Mouse (Mus musculus): ENCODE data around the gene Hspa8.
"Not testable (repeated sequence)": the region's sequence is repeated elsewhere in the genome, so short reads cannot be mapped to it uniquely, and the experiment has no call there.

Hspa8 gene

DNA sequence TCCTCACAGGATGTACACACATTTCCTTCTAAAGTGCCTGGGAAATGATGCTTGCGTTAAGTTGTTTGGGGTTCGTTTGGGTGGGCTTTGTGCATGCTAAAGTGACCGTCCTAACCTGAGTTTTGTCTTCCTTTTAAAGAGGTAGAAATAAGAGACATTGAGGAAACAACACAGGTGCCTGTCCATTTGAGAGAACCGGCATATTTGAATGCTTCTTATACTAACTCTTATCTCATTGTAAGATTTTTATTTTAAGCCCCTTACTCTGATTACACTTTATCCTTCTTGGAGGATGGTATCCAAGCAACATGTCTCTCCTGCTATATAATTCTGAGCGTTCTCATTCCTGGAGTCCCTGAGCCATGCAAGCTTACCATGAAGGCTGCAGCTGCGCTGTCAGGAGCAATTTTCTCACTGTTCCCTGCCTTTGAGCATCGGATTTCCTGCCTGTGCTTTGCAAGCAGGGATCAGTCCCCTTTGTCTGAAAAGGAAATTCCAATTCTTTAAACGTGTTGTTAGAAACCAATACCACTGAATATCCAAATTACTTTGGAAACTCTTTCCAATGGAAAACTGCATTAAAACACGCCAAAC is 16.3 kb upstream of the Hspa8 start:
- DNase-seq = peak; percentile 71

DNA sequence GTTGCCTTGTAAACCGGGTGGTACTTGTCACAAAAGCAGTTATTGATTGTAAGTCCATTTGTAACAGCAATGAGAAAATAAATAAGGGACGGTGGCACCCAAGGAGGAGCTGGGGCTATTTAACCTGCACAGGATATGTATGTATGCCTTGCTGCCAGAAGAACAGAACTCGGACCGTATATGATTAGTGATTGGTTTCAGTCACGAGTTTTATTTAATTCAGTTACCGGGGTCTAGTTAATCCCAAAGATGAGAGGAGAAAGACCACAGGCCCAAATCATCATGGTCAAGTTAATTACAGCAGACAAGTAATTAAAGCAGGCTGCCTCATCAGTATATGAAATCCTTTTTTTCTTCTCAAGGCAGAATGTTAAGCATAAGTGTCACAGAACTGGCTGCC is 15.3 kb upstream of the Hspa8 start:
- no peak for DNase-seq

- not testable (repeated sequence) for DNase-seq
Observed at GRCm38 (mm10) chr9:40786820-40787219, 14.0 kb upstream of the Hspa8 start.

- DNase-seq = no peak
Observed at GRCm38 (mm10) chr9:40791864-40792633, 8.7 kb upstream of the Hspa8 start.

DNA sequence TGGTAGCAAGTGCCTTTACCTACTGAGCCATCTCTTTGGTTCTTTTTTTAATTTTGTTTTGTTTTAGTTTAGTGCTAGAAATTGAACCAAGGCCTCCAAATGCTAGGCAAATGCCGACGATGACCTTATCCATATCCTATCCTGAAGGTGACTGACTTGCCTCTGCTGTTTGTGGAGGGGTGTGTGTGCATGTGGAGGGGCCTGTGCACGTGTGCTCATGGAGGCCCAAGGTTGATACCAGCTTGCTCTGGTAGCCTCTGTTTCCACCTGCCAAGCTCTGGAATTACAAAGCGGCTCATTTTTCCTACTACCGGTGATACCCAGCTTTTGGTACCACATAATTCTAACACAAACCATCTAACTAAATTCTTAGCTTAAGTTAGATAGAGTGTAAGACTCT is 7.2 kb upstream of the Hspa8 start:
- DNase-seq = no peak

- DNase-seq = no peak
Observed at GRCm38 (mm10) chr9:40794251-40794650, 6.5 kb upstream of the Hspa8 start.

DNA sequence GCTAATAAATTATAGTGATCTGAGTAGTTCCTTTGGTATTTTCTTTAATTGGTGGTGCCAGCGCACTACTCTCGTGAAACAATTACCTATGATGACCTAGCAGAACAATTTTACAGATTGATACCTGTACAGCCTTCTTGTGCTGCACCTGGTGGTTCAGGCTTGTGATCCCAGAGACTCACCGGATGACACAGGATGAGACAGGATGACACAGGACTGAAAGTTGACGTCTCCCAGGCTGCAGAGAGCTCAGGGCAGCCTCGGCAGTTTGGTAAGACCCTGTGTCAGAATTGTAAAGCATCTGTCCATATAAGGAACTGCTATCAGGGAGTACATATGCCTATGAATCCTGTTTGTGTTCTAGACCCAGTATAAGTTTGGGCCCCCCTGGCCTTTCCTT is 5.9 kb upstream of the Hspa8 start:
- DNase-seq = no peak

GRCm38 (mm10) chr9:40795562-40795961 is 5.2 kb upstream of the Hspa8 start:
- DNase-seq = no peak

DNA sequence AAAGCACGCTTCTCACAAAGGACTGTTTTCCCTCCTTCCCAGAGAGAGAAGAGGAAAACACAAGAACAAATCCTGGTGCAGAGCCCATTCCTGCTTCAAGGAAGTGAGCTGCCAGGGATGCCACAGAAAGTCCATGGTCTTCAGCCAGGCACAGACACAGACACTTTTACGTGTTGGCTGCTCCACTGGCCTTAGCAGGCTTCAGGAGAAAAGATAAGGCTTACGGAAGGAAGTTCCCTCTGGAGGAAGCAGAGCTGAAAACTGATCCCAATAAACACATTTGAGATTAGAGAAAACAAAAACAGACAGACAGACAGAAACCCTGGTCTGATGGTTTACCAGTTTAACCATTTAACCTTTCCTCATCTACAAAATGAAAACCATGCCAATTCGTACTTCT is 4.7 kb upstream of the Hspa8 start:
- DNase-seq = no peak

GRCm38 (mm10) chr9:40798247-40798960 is 2.4 kb upstream of the Hspa8 start:
- DNase-seq = no peak

GRCm38 (mm10) chr9:40799112-40799511 is 1.7 kb upstream of the Hspa8 start:
- no peak for DNase-seq

GRCm38 (mm10) chr9:40799837-40800501 is 815 bp upstream of the Hspa8 start:
- DNase-seq = peak; percentile 86

- DNase-seq = peak; percentile 45
Observed at GRCm38 (mm10) chr9:40801614-40802532, 1.1 kb downstream of the Hspa8 start.

DNA sequence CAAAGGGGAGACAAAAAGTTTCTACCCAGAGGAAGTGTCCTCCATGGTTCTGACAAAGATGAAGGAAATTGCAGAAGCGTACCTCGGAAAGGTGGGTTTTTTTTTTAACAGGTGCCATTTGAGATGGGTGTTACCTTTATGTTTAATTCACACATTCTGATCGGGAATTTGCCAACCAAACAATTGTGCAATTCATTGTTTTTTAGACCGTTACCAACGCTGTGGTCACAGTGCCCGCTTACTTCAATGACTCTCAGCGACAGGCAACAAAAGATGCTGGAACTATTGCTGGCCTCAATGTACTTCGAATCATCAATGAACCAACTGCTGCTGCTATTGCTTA is 1.7 kb downstream of the Hspa8 start:
- not testable (repeated sequence) for DNase-seq

- not testable (repeated sequence) for DNase-seq
Observed at GRCm38 (mm10) chr9:40804576-40804975, 3.8 kb downstream of the Hspa8 start.

DNA sequence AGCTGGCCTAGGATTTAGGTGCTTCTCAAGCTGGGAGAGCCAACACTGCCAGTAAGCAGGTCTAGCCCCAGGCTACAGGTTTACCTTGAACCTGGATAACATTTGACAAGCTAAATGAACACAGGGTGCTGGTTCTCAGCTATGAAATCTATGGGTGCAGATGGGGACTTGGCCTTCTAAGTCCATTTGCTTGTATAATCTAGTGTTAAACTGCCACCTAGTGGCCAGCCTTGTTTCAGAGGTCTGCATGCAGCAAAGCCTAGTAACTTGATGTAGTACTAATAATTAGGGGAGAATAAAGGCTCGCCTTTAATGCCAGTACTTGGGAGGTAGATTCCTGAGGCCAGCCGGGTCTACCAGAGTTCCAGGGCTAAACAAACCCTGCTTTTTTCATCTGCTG is 4.5 kb downstream of the Hspa8 start:
- DNase-seq = peak; percentile 83

DNA sequence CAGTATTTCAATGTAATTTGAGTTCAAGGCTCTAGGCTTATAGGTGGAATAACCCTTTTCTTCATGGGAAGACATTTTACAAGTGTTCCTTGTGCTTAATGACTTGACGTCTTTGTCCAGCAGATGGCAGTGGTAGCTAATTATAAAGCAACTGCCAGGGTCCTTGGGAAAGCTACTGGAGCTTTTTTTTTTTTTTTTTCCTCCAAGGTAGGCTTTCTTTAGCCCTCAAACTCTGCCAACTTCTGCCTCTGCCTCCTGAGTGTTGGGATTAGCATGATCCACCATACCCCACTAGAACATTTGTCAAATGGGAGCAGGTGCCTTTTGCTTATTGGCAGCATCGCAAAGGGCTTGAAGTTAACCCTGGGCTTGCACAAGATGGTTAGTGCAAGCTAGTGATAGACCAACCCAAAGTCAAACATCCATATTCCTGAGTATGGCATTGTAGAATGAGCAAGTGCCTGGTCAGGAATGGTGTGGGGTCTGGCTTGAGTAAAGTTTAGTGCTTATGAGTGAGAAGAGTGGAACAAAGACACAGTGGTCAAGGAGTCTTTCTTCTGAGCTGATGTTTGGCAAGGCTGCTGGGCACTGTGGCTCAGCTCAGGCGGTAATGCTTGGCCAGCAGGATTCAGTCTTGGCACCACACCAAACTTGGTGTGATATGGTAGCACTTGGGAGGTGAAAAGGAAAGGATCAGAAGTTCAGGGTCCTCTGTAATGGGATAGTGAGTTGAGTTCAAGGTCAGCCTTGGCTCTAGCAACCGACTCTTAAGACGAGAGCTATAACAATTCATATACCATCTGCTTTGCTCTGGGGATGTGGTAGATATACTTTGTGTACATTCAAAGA is 5.9 kb downstream of the Hspa8 start:
- peak; percentile 80 for DNase-seq

- peak; percentile 55 for DNase-seq
Observed at GRCm38 (mm10) chr9:40807289-40807920, 6.6 kb downstream of the Hspa8 start.

- peak; percentile 50 for DNase-seq
Observed at GRCm38 (mm10) chr9:40808061-40808906, 7.5 kb downstream of the Hspa8 start.

GRCm38 (mm10) chr9:40808907-40809280 is 8.1 kb downstream of the Hspa8 start:
- no peak for DNase-seq

Data from embryo, embryonic 11 days (tissue).